Mouse (Mus musculus) lung, adult 2 months (tissue): ENCODE results near the gene Psmb2. TPM values are rescaled to one million over a fixed set of nuclear protein-coding genes. Genes with fewer than 3 reads are reported as not detected.

Experiments
- DNase-seq: peaks from one replicate; pipeline ENCODE4 v3.0.0; 2022
- H3K4me1 ChIP-seq: fragments of 200-500 bp; 2 replicates; pipeline ENCODE4 v1.6.1; 2011; ENCODE audit warnings: low read length; ENCODE audit not compliant: control insufficient read depth, insufficient read depth
- H3K4me3 ChIP-seq: fragments of 200-500 bp; replicated peaks from 2 replicates; pipeline ENCODE3; 2011; ENCODE audit warnings: low read depth, mild to moderate bottlenecking, control low read depth, low read length; ENCODE audit errors: extremely low read depth
- CTCF ChIP-seq: fragments of 200-500 bp; IDR thresholded peaks from 2 replicates; pipeline ENCODE4 v1.5.1; 2011; ENCODE audit warnings: mild to moderate bottlenecking, low read length, control low read depth; ENCODE audit not compliant: insufficient read depth
- POLR2A ChIP-seq: fragments of 200-500 bp; IDR thresholded peaks from 2 replicates; pipeline ENCODE4 v1.6.1; 2011; ENCODE audit warnings: low read depth, mild to moderate bottlenecking, control low read depth, low read length, borderline replicate concordance; ENCODE audit errors: extremely low read depth
- WGBS: fragments of 180-500 bp; shearing (Covaris S2); methylation state at CpG from one replicate; pipeline ENCODE4 v1.1.7; 2018; 5-methylcytosine and 5-hydroxymethylcytosine counted together
- polyA plus RNA-seq: library from polyadenylated mRNA; depleted of rRNA; stranded (reverse); fragments of >200 nt; gene quantifications from 2 replicates; pipeline ENCODE4 v1.2.3, GENCODE M21; 2012

Psmb2 gene
- polyA plus RNA-seq, 1 experiment: 146 TPM

- whole genome bisulfite sequencing: 42% methylated on average over 24 of the region's 24 CpGs
- Histone ChIP-seq H3K4me1 (no peaks in the 10 kb centered on the region), H3K4me3 (no peak overlapping the region)
- no peak for DNase-seq
- TF ChIP-seq CTCF (no peak), POLR2A (no peak)
These were observed 29.2 kb upstream of the Psmb2 start for GRCm38 (mm10) chr4:126647996-126648910.

GRCm38 (mm10) chr4:126653148-126653547, 24.3 kb upstream of the Psmb2 start:
- no peak overlapping the region for H3K4me3 ChIP-seq
- WGBS: 78% methylated on average over 5 of the region's 5 CpGs

GRCm38 (mm10) chr4:126655356-126655755, 22.1 kb upstream of the Psmb2 start:
- Histone ChIP-seq H3K4me3 (no peak overlapping the region), H3K4me1 (no peaks in the 10 kb centered on the region)
- 7% methylated on average over 9 of the region's 9 CpGs for WGBS
- DNase-seq: no peak
- no peak for TF ChIP-seq CTCF
- TF ChIP-seq POLR2A: no peak

More at GRCm38 (mm10) chr4:126653148-126653547, 24.3 kb upstream of the Psmb2 start:
- DNase-seq: no peak
- H3K4me1 ChIP-seq: no peaks in the 10 kb centered on the region
- TF ChIP-seq POLR2A (no peak), CTCF (no peak)

GRCm38 (mm10) chr4:126661249-126661648, 16.2 kb upstream of the Psmb2 start:
- DNase-seq: no peak
- H3K4me3 ChIP-seq: no peak overlapping the region
- TF ChIP-seq CTCF: no peak
- TF ChIP-seq POLR2A: no peak
- 66% methylated on average over 7 of the region's 7 CpGs for WGBS
- no peaks in the 10 kb centered on the region for H3K4me1 ChIP-seq

- no peaks in the 10 kb centered on the region for H3K4me1 ChIP-seq
- H3K4me3 ChIP-seq: no peak overlapping the region
- WGBS: 87% methylated on average over 2 of the region's 2 CpGs
- DNase-seq: no peak
- TF ChIP-seq CTCF (no peak), POLR2A (no peak)
These were observed 10.4 kb upstream of the Psmb2 start for GRCm38 (mm10) chr4:126667075-126667474.

- WGBS: 38% methylated on average over 5 of the region's 5 CpGs
- Histone ChIP-seq H3K4me1 (peaks cover 3% of the 10 kb centered on the region; the same call in 1 of the 2 replicates), H3K4me3 (no peak overlapping the region)
- no peak for DNase-seq
- TF ChIP-seq CTCF (no peak), POLR2A (no peak)
These were observed 4.9 kb downstream of the Psmb2 start for GRCm38 (mm10) chr4:126682298-126682697.

GRCm38 (mm10) chr4:126683084-126683483, 5.7 kb downstream of the Psmb2 start:
- H3K4me3 ChIP-seq: no peak overlapping the region
- peaks cover 3% of the 10 kb centered on the region; the same call in 1 of the 2 replicates for H3K4me1 ChIP-seq
- no peak for DNase-seq
- TF ChIP-seq POLR2A (no peak), CTCF (no peak)
- WGBS: 47% methylated on average over 3 of the region's 3 CpGs

- TF ChIP-seq POLR2A (no peak), CTCF (no peak)
- no peak for DNase-seq
- WGBS: 77% methylated on average over 2 of the region's 2 CpGs
- H3K4me3 ChIP-seq: no peak overlapping the region
- H3K4me1 ChIP-seq: no peaks in the 10 kb centered on the region
These were observed 12.0 kb downstream of the Psmb2 start for GRCm38 (mm10) chr4:126689457-126689856.

GRCm38 (mm10) chr4:126693021-126693420, 15.6 kb downstream of the Psmb2 start:
- TF ChIP-seq POLR2A (no peak), CTCF (no peak)
- 68% methylated on average over 5 of the region's 5 CpGs for WGBS
- Histone ChIP-seq H3K4me3 (no peak overlapping the region), H3K4me1 (no peaks in the 10 kb centered on the region)
- DNase-seq: no peak

GRCm38 (mm10) chr4:126696908-126697307, 19.5 kb downstream of the Psmb2 start:
- TF ChIP-seq CTCF: no peak
- no peak for TF ChIP-seq POLR2A
- Histone ChIP-seq H3K4me3 (no peak overlapping the region), H3K4me1 (no peaks in the 10 kb centered on the region)
- WGBS: 84% methylated on average over 4 of the region's 4 CpGs
- no peak for DNase-seq
